Mouse (Mus musculus) CD4-positive, CD25-positive, alpha-beta regulatory T cell, adult 4 months (primary cell): ENCODE measurements at regions not wholly inside any gene's neighbourhood (a gene's known extent, or its start where the extent isn't known, plus 50 kb on each side); places are given as distances from the start of the nearest gene placed in this dataset.

Experiments
- ATAC-seq: one replicate; pipeline ENCODE4 v1.8.0; 2017

DNA sequence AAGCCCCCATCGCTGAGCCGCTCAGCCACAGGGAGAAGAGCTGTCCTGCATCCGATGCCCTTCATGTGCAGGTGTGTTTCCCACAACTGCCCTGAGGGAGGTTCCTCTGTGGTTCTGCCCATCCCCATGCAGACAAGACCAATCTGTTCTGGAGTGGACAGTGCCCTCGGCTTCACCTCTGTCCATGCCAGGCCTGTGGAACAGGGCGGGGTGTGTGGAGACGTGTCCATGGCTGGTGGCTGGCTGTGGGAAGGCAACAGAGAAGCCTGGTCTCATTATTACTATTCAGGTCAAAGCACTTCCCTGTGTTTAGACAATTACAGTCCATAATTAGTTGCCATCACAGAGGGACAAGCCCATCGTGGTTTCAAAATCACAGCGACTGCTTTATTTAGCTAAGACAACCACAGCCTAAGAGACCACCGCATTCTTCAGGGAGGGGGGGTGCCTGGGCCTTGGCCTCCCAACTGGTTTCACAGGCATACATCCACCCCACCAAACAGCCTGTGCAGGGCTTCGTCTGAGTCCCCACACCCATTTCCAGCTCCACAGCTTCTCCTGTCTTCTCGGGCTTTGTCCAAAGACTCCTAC, 97.7 kb downstream of the Rplp1 start:
- ATAC-seq = no peak

DNA sequence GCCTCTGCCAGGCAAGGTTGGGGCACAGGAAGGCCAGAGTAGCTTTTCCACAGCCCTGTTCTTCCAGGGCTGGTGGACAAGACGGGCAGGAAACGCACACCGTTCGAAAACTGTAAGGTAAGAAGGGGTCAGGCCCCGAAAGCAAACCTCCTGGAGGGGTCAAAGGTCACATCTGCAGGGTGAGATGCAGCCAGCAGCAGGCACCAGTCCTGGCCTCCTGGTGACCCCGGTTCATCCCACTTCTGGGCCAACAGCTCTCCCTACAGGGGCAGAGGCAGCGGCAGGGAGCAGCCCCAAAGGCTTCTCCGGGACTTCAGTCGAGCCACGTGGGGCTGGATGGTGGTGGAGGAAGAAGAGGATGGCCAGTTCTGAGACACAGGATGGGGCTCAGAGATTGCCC, 98.3 kb downstream of the Rplp1 start:
- no peak for ATAC-seq

DNA sequence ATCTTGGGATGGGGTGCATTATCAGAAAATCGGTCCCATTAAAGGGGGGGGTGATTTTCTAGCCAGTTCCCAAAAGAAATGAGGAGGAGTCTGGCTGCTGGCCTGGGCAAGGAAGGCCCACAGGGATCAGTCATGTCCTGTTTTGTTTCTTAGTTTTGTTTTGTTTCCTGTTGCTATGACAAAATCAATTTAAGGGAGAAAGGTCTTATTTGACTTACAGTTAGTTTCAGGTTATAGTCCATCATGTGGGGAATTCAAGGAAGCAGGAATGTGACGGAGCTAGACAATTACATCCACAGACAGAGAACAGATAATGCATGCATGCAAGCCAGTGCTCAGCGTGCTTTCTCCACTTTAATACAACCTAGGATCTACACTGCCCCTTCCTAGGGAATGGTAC, 101.1 kb downstream of the Rplp1 start:
- peak; percentile 39 for ATAC-seq

DNA sequence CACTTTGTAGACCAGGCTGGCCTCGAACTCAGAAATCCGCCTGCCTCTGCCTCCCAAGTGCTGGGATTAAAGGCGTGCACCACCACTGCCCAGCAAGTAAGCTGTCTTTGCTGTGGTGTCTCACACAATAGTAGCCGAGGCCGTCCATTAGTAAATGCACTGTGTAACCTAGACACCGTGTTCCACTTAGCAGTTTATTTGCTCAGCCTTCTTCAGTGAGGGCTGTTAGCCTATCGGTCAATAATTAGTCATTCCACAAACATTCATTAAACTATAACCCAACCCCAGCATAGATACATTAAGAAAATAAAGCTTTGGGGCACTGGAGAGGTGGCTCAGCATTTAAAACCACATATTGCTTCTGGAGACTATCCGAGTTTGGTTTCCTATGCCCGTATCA, 102.0 kb downstream of the Rplp1 start:
- ATAC-seq = no peak

DNA sequence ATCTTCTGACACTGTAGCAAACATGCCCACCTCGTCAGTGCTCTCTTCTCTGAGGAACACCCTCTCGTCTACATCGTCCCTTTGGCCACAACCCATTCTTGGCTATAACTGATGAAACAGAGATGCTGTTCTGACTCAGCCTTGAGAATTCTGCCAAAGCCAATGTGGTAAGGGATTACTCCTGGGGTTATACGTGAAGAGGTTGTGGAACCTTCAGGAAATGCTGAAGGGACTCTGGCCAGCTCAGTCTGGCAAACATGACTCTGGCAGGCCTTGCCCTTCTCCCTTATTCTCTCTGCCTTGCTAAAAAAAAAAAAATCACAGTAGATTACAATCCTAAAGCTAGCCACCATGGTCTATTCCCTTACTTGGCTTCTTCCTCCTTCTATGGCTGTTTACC, 103.9 kb downstream of the Rplp1 start:
- no peak for ATAC-seq

DNA sequence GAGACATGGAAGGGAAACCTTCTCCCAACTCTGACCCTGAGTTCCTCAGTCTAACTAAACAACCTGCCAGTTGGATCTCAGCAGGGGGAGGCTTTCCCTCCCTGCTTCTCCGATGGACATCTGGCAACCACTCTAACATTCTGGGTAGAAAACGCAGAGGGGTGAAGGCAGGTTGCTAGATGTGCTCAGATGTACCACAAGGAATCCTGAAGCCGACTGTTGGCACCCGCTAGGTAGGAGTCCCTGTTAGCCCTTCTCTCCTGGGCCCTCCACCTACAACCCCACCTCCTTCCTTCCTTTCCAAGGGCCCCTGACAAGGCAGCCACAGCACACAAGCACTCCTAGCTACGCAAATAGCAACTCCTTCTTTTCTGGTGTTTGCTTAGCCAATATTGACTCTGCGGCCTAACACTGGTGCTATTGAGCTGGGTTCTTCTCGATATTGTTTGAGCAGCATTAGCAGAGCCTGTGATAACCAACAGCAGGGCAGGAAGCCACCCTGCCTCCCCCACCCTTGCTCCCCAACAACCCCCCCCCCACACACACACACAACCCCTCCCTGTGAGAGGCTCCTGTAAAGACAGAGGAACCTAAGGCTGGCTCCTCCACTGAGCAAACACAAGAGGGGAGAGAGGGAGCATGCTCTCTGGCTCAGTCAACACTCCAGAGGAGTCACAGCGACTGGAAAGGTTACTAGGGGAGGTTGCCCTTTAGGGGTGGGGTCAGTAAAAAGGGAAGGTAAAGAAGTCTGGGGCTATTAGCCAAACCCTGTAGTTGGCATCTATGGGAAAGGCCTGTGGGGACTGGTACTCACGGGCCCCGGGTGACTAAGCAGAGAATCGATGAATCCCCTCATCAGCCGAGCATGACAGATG, 105.8 kb downstream of the Rplp1 start:
- no peak for ATAC-seq

DNA sequence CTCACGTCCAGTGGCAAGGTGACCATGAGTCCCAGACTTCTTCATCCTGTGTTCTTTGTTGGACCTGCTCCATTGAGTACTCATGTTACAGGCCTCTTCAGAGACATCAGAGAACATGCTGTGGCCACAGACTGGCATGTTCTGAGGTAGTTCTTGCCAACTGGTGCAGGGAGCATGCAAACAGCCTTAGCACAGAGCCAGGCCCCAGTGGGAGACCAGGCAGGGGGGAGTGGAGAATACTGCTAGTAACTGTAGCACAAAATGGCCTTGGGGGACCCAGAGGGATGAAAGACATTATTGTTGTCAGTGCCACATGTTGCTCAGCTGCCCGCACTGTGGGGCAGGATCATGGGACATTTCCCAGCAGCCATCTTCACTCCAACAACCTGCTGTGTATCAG, 108.4 kb downstream of the Rplp1 start:
- no peak for ATAC-seq

DNA sequence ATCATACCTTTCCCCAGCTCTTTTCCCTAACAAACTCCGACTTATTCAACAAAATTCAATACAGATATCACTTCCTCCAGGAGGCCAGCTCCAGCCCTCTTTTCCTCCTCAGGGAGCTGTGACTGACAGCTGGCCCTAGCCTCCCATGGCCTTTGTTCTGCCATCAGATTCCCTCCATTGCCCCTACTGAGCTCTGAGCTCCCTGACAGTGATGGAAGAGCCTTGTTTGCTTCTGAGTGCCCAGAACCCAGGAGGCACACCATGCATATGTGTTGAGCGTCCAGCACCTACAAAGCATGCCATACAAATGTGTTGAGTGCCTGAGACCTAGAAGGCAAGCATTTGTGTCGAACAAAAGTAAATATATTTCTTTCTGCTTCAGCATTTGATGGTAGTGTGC, 110.8 kb downstream of the Rplp1 start:
- no peak for ATAC-seq

DNA sequence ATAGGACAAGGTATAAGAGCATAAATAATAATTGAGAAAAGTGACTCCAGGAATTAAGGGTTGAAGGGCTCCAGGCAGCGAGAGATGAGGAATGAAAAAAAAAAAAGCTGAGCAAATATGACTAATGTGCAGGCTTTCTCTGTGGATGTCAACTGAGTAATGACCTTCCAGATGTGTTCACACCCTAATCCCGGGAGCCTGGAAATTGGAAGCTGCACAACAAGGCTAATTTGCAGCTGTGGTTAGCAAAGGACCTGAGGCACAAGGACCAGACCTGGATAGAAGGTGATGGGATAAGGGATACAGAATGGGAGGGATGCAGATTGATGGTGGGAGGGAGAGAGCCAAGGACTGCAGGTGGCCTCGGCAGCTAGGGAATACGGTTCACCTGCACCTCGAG, 111.6 kb downstream of the Rplp1 start:
- ATAC-seq = no peak

DNA sequence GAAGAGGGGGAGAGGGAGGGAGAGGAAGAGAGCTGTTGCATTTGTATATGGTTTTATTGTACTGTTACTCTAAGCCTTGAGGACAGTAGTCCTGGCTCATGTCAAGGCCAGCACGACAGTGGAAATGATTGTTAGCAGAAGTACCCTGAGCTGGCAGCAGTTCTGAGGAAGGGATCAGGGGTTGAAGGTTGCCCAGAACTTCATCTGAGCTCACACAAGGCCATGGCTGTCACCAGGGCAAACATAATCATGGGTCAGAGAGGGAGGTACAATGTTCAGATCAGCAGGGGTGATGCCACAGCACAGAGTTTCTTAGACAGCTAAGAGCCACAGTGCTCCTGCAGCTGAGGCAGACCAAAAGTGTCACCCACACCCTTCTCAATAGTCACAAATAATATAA, 114.8 kb downstream of the Rplp1 start:
- ATAC-seq = no peak

DNA sequence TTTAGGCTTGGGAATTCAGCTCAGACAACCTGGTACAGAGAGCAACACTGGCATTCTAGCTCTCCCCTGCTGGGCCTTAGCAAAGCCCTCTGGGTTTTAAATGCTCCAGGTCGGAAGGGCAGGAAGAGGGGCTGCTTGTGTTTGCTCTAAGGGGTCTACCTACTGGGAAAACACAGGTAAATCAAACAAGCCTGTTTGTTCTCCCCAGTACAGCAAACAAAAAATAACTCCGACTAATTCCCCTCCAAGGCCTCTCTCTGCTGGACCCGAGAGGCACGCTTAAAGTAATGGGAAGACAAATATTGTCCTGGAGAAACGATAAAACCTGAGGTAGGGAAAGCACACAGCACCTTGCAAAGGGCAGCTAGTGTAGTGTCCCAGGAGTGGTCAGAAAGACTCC, 118.4 kb downstream of the Rplp1 start:
- no peak for ATAC-seq

DNA sequence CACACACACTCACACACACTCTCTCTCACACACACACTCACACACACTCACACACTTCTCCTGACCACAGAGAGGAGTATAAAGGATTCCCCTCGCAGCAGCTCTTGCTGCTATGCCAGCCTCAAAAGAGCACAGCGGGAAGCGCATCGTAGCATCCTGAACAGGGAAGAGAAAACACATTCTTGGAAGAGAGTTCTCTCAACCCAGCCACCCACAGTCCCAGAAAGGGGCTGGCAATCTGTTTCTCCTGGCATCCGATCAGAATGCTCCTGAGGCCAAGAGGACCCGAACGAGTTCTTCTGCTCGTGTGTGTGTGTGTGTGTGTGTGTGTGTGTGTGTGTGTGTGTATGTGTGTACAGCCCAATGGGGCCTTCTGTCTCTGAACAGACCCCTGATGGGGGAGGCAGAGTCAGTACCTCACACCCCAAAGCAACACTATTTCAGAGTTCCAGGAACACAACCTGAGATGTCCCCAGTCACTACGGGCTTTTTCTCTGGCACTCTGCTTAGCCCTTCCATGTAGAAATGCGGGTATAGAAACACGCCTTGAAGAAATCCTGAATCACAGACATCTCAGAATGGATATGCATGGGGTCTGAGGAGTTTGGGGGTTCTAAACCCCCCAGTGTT, 122.8 kb downstream of the Rplp1 start:
- no peak for ATAC-seq

DNA sequence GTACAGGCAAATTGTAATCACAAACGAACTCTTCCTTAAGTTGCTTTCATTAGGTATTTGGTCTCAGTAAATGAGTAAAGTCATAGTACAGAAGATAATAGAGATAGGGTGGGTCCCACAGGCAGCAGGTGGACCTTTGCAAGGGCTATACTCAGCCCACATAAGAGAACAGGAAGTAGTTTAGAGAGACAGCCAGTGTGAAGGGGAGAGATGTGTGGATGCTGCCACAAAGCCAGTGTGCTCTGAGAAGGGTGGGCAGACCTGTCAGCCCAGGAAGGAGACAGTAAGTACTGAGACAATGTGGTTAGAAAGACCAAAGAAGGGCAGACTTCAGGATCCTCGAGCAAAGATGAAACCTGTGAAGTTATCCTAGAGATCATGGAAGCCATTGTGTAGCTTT, 123.5 kb downstream of the Rplp1 start:
- peak; percentile 32 for ATAC-seq

DNA sequence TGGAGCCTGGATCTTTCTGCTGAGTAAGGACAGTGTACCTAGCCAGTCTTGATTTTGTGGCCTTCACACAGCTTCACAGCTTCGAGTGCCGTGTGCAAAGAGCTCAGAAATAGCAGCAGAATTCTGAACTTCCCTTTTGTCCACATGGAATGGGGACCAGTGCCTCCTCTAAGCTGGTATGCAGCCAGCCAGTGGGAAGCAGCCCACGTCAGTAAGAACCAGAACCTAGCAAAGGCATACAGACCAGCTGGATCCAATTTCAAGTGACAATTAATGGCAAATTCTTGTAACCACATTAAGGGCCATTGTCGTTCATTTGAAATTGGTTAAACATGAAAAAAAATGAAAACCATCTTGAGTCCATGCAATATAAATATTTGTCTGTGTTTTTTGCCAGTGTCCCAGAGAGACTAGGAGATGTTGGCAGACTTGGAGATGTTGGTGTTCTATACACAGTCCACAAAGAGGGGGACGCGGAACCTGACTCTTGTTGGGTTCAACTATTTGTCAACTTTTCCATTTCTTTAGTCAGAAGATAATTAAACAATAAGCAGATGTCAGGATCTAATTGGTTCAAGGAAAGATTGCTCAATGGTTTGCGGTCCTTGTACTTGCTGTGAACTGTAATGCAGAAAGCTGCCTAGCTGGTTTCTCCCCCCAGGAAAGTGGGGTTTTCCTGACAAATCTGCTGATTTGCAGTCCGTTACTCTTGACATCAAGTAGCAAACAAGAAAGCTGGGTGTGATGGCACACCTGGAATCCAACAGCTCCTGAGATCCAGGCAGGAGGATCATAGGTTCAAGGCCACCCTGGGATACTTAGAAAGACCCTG, 125.1 kb downstream of the Rplp1 start:
- no peak for ATAC-seq

DNA sequence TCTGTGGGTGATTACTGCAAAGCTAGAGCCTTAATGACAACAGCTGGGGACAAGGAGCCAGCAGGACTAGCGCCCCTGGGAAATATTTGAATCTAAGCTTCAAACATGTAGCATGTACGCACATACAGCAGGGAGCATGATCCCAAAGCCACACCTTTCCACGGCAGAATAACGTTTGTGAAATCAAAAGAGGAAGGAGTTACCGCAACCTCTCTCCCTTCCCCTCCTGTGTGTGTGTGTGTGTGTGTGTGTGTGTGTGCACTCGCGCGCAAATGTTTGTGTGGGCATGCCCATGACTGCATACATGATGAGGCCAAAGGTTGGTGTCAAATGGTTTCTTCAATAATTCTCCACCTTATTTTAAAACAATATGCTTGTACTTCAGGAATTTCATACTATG, 132.9 kb downstream of the Rplp1 start:
- ATAC-seq = no peak

DNA sequence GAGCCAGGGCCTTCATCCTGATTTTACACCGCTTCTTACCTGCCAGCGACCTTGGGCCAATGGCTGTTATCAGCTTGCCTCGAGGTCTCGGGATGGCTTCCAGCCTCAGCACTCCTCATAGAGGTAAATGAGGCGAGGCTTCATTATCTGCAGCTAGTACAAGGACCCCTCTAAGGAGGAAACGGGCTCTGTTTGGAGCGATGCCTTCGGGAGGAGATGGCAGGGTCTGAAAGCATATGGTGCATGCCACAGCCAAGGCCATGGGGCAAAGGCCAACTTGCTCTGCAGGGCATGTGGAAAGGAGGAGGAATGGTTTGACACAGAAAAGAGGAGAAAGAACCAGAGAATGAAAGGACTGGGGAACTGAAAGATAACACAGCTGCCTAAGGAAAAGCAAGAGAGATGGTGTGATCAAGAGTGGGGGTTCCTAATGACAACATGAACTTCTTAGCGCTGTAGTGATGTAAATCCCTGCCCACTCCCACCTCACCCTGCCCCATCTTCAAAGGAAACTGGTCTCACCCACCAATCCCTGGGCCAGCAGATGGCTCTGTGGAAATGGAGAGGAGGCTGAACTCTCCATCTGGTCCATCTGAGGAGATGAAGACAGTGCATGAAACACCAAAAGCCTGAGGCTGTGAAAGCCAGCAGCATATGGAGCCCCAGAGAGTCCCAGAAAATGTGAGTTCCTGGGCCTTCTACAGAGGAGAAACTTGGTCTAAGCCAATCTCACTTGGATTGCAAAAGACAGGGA, 134.0 kb downstream of the Rplp1 start:
- ATAC-seq = no peak

DNA sequence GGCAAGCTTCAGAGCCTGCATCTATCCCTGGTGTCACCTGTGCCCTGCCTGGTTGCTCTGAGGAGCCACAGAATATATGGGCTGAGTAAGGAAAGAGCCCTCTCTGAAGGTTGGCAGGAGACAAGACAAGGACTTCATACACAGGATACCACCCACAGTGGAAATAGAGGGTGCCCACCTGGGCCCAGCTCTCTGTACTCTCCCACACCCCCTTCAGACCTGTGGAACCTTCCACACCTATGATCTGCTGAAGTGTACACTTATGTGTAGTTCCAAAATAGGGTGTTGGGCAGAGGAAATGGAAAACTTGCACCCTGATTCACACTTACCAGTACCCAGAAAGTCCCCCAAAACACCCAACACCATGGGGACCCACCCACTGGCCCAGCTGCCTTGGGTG, 135.2 kb downstream of the Rplp1 start:
- ATAC-seq = peak; percentile 60

DNA sequence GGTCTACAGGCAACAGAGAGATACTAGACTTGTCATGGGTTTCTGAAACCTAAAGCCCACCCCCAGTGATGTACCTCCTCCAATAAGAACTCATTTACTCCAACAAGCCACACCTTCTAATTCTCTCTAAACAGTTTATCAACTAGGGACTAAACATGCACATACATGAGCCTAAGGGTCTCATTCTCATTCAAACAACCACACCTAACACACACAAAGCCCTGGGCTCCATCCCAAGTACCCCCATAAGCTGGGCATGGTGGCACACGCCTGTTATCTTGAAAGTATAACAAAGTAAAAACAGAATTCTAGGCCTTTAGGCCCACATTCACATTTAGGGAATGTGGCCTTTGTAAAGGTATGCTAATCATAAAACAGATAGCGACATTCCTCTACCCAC, 137.9 kb downstream of the Rplp1 start:
- ATAC-seq = no peak

DNA sequence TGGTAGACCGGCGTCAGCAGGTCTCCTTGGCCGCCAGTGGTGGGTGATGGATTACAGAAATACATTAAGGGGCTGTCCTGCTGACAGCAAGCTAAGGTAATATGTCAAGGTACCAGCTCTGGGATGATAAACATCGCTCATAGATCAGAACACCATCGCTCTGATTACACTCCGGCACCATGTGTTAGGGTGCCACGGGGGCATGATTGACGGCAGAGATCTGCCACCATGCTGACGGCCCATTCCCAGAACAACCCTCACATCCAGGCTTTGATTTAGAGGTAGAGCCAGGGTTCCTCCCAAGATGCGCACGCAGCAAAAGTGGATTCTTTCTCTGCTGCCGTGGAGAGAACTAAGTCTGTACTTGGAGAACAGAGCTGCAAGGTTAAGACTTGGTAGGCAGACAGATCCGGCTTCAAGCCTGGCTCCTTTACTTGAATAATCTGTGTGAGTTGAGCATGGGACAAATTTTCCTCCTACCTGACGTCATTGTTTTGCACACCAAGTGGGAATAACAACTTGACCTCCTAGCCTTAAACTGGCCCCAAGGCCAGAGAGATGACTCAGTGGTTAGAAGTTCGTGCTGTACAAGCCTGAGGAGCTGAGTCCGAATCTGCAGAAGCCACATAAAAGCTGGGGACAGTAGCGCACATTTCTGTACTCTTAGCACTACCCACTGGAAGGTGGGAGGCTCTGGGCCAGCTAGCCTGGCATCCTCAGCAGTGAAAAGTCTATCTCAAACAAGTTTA, 144.0 kb downstream of the Rplp1 start:
- ATAC-seq = no peak

DNA sequence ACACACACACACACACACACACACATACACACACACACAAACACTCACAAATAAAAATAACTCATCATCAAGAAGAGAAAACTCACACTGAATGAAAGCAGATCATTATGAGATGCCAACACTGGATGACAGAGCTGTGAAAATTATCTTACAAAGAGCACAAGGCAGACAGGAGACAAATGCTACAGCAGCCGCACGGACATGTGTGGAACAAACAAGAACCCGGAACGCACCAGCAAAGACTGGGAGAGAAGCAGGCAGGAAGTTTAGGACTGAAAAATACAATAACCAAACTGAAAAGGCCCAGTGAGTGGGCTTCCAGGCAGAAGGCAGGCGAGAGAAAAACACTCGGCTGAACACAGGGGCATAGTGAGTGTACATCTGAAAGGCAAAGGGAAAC, 148.2 kb downstream of the Rplp1 start:
- no peak for ATAC-seq

DNA sequence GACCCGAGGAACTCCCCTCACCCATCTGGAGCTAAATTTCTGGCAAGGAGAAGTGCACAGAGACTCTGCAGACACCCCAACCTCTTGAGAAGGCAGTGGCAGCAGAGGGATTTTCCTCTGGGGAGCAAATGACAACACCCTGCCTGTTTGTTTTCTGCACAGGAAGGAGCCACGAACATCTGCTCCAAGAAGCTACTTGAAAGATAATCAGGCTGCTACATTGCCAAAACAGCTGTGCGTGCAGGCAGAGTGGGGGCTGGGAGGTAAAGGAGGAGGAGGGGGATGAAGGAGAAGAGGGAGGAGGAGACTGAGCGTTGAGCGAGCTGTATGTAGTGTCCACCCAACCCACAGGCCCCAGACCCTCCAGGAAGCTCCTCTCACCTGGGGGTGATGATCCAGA, 149.0 kb downstream of the Rplp1 start:
- ATAC-seq = no peak

DNA sequence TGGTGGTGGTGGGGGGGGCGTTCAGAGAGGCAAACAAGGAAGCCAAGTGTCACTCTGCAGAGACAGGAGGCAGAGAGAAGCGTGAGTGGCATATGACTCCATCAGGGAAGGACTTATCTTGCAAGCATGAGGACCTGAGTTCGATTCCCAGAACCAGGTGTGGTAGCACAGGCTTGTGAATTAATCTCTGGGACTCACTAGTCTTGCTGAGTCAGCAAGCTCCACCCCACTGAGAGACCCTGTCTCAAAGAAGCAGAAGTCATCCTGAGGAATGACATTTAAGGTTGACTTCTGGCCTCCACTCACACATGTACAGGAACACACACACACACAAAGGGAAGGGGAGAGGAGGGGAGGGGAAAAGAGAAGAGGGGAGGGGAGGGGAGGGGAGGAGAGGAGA, 156.5 kb downstream of the Rplp1 start:
- no peak for ATAC-seq
